Mouse (Mus musculus) spleen, adult 18-20 months (tissue): ENCODE measurements at regions not wholly inside any gene's neighbourhood (a gene's known extent, or its start where the extent isn't known, plus 50 kb on each side); places are given as distances from the start of the nearest gene placed in this dataset.

Source experiments
- DNase-seq, 2 experiments: peaks; one replicate each; pipeline ENCODE4 v3.0.0; 2022; ENCODE audit warnings: mixed read lengths in 2 of 2

- DNase-seq: no peak
Observed at GRCm38 (mm10) chr17:67569865-67570264, 62.7 kb downstream of the Lrrc30 start.

- no peak for DNase-seq
Observed at GRCm38 (mm10) chr17:67566216-67566615, 66.3 kb downstream of the Lrrc30 start.

- no peak for DNase-seq
Observed at GRCm38 (mm10) chr17:67565746-67566145, 66.8 kb downstream of the Lrrc30 start.

- DNase-seq: no peak
Observed at GRCm38 (mm10) chr17:67564845-67565244, 67.7 kb downstream of the Lrrc30 start.

GRCm38 (mm10) chr17:67563036-67563435 lies 69.5 kb downstream of the Lrrc30 start:
- no peak for DNase-seq

GRCm38 (mm10) chr17:67561802-67562201 lies 70.7 kb downstream of the Lrrc30 start:
- no peak for DNase-seq

- no peak for DNase-seq
Observed at GRCm38 (mm10) chr17:67557351-67557870, 75.1 kb downstream of the Lrrc30 start.

- DNase-seq: no peak
Observed at GRCm38 (mm10) chr17:67552581-67553139, 79.9 kb downstream of the Lrrc30 start.

- DNase-seq: no peak
Observed at GRCm38 (mm10) chr17:67548966-67549700, 83.4 kb downstream of the Lrrc30 start.

- DNase-seq: no peak
Observed at GRCm38 (mm10) chr17:67544410-67544809, 88.1 kb downstream of the Lrrc30 start.

GRCm38 (mm10) chr17:67532331-67532730 lies 100.2 kb downstream of the Lrrc30 start:
- DNase-seq: no peak

- no peak for DNase-seq
Observed at GRCm38 (mm10) chr17:67520848-67521411, 111.6 kb downstream of the Lrrc30 start.

GRCm38 (mm10) chr17:67515601-67516147 lies 116.8 kb downstream of the Lrrc30 start:
- DNase-seq: no peak

GRCm38 (mm10) chr17:67514387-67515241 lies 117.9 kb downstream of the Lrrc30 start:
- DNase-seq: no peak

- DNase-seq: no peak
Observed at GRCm38 (mm10) chr17:67512699-67513450, 119.6 kb downstream of the Lrrc30 start.

GRCm38 (mm10) chr17:67512008-67512407 lies 120.5 kb downstream of the Lrrc30 start:
- no peak for DNase-seq

- no peak for DNase-seq
Observed at GRCm38 (mm10) chr17:67509921-67510320, 122.6 kb downstream of the Lrrc30 start.

- no peak for DNase-seq
Observed at GRCm38 (mm10) chr17:67509091-67509618, 123.4 kb downstream of the Lrrc30 start.

GRCm38 (mm10) chr17:67508353-67508752 lies 124.2 kb downstream of the Lrrc30 start:
- no peak for DNase-seq

GRCm38 (mm10) chr17:67506466-67506865 lies 126.1 kb downstream of the Lrrc30 start:
- no peak for DNase-seq

- no peak for DNase-seq
Observed at GRCm38 (mm10) chr17:67504502-67505033, 128.0 kb downstream of the Lrrc30 start.
